Mouse (Mus musculus) olfactory bulb, adult 2 months (tissue): ENCODE data around the gene Hyal1.

ENCODE experiments used
- CTCF ChIP-seq: fragments of 200-500 bp; IDR thresholded peaks from 2 replicates; pipeline ENCODE4 v1.5.1; 2012; ENCODE audit warnings: low read depth, mild to moderate bottlenecking, low read length, moderate library complexity; ENCODE audit not compliant: insufficient read depth
- POLR2A ChIP-seq: fragments of 200-500 bp; IDR thresholded peaks from 2 replicates; pipeline ENCODE4 v1.6.1; 2012; ENCODE audit warnings: mild to moderate bottlenecking, low read depth, low read length, moderate library complexity; ENCODE audit not compliant: insufficient read depth

- TF ChIP-seq CTCF (no peak), POLR2A (no peak)
Measured at GRCm38 (mm10) chr9:107544196-107544700, 32.5 kb upstream of the Hyal1 start.
